Mouse (Mus musculus) large intestine, adult 2 months (tissue): ENCODE results near the gene Acer1. TPM values are rescaled to one million over a fixed set of nuclear protein-coding genes. Genes with fewer than 3 reads are reported as not detected.

Experiments
- DNase-seq: peaks from one replicate; pipeline ENCODE4 v3.0.0-alpha.2; 2012; ENCODE audit warnings: low read depth, low spot score
- WGBS: fragments of 180-500 bp; shearing (Covaris S2); methylation state at CpG from one replicate; pipeline ENCODE4 v1.1.7; 2018; 5-methylcytosine and 5-hydroxymethylcytosine counted together
- polyA plus RNA-seq: library from polyadenylated mRNA; depleted of rRNA; stranded (reverse); fragments of >200 nt; gene quantifications from 2 replicates; pipeline ENCODE4 v1.2.3, GENCODE M21; 2012; rRNA removed

Acer1 gene
- 13.3 and 19.9 TPM in 2 replicates for polyA plus RNA-seq

DNA sequence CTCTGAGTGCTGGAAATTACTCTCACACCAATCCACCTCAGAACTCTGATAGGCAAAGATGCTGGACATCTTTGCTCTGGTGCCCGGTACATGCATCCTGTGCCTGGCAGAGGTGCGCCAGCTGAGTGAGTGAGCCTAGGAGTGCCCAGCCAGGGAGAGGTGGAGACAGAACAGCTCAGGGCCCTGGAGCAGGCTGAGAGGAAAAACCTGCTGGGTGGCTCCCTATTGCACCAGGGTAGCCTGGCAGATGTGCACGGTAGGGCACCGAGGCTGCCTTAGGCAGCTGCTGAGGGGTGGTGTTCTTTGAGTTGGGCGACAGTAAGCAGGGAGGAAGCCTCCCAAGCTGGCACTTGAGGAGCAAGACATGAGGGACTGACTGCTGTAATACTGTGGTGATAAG lies at the start of gene Acer1:
Acer1 (minus strand) TSS at position 114 of the 400 bp plus-strand sequence.
- DNase-seq, result no peak
- 30% methylated on average over 5 of the region's 5 CpGs for WGBS

DNA sequence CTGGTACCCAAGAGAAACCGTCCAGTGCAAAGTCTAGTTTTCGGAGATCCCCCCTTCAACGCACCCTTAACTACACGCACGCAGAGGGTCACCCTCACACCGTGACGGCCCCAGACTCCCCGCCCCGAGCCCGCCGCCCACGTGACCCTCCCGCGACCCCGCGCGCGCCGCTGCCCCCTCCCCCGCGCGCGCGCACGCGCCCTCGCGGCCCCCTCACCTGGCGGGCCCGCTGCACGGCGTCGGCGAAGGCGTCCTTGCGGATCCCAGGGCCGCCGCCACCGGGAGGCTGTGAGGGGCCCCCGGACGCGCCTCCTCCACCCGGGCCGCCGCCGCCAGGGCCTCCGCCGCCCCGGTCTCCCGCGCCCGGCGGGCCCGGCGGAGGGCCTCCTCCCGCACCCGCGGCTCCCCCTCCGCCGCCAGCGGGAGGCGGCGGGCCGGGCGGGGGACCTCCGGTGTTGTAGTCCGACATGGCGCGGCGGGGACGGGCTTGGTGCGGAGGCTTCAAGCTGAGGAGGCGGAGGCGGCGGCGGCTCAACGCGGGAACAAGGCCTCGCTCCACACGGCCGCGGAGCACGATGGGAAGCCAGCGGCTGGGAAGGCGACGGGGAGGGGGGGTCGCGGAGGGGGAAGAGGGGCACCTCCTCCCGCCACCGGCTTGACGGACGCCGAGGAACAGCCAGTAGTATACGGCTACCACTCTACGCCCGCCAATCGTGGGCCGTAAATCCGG lies 49.2 kb upstream of the Acer1 start, which contains the start of gene Khsrp:
Khsrp (minus strand) TSS at position 592 of the 730 bp plus-strand sequence.
- WGBS, result 1% methylated on average over 97 of the region's 99 CpGs
- DNase-seq, result no peak

DNA sequence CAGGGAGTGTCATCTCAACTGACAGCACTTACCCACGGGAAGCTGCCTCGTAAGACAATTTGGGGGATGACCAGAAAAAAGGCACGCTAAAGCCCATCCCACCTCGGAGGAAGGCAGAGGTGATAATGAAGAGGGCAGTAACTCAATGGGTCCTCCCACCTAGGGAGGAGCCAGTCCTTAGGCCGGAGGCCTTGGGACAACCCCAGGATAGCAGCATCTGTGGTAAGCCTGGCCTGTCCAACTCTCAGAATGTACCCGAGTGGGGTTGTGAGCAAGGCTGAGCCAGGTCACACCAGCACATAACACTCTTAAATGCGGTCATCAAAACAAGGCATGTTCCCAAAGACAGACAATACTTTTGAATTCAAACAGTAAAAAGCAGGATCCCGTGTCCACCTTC lies 47.8 kb upstream of the Acer1 start:
- no peak for DNase-seq
- WGBS, result 13% methylated on average over 8 of the region's 8 CpGs

DNA sequence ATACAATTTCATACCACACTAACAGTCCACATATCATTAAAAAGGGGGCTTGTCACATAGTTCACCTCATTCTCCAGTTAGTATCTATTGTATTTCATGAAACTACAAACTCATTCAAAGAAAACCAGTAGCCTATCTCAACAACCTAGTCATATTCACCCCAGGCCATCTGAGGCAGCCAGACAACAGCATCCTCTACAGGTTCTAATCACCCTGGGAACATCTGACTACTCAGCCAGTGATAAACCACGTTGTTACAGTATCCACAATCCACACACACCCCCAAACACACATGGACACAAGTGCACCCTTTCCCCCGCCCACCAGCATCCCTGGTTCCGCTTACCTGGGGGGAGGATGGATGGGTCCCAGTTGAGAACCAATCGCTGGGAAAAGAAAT lies 45.5 kb upstream of the Acer1 start:
- WGBS, result 83% methylated on average over 4 of the region's 4 CpGs
- DNase-seq, result no peak

DNA sequence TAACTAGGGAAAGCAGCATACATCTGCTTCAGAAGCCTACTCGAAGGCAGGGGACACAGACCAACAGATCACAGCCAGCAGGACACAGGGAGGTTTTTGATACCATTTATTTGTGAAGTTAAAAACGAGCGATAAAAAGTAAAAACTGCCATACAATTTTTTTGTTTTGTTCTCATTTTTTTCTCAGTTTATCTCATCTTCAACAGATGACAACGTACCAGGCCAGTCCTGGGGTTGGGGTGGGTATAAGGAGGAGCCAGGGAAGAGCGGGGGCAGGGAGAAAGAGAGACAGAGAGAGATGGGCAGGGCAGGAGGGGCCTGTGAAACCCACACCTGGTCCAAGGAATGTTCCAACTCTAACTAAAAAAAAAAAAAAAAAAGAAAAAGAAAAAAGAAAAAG lies 39.0 kb upstream of the Acer1 start:
- no peak for DNase-seq
- WGBS, result 83% methylated on average over 5 of the region's 5 CpGs

DNA sequence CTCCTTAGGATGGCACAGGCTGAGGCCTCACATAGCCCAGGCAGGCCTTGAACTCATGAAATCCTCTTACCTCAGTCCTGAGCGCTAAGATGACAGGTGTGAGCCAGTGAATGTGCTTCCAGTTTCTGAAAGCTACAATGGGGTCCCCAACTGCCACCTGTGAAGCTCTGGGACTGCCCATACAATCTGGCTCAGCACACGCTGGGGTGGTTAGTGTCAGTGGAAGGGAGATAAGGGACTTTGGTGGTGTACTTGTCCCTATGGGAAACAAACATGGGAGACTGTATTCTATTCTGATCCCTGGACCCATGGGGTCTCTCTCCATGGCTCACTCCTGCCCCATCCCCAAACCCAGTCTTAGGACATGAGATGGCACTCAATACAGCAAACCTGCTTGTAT lies 37.8 kb upstream of the Acer1 start:
- no peak for DNase-seq
- 84% methylated on average over 2 of the region's 2 CpGs for WGBS

DNA sequence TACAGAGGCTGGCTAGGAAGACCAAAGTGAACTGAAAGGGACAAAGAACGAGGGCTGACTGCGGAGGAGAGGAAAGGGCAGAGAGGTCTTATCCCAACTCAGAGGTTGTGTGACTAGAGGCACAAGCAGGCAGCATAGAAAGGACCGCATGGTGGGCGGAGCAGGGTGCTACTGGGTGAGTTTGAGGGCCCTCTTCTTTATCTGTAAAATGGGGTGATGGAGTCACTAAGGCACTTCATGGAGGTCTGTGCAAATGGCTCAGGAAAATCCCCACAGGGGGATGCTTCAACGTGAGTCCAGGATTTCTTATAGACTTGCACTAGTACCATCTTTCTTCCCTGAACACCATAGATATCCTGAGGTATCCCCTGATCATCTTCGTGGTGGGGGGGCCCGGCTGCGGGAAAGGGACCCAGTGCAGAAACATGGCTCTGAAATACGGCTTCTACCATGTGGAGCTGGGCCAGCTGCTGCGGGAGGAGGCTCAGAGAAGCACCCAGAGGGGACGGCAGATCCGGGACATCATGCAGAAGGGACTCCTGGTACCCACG lies 30.4 kb upstream of the Acer1 start:
- no peak for DNase-seq
- WGBS, result 79% methylated on average over 13 of the region's 13 CpGs

DNA sequence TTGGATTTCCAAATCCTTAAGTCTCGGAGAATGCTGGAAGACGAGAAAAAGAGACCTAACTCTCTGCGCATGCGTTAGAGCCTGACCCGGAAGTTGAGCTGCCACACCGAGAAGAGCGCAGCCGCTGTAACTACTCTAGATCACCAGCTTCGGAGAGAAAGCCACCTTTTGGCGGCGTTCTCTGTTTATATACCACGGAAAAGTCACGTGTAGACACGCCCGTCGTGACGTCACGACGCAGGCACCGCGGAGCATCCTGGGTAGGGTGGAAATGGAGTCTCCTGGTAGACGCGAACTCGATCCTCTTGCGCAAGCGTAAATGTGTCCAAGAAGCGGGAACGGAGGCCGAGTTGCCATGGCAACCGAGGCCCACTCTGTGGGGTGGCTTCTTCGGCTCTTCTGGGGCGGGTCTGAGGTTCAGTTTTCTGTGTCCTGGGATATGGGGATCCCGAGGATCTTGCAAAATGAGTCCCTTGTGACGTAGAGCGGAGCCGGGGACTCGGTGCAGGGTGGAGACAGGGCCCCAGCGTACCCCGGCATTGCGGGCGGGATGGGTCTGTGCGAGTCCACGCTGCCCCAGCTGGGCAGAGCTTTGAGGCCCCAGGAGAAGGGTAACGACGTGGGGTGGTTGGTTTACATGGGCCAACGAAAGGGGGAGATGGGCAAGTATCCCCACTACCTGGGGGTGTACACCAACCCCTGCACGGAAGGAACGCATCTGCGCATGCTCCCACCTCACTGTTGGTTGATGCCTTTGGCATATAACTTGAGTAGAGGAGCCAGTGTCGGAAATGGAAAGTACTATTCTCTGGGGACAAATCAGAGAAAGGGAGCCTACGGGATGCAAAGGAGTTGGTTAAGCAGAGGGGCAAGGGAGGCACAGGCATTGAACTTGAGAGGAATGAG lies 29.6 kb upstream of the Acer1 start, which contains the start of the genes Gtf2f1 and Gm17949:
Gtf2f1 (minus strand) TSS at position 53 of the 906 bp plus-strand sequence.
Gm17949 (plus strand) TSS at position 234 of the 906 bp plus-strand sequence.
- under 1% methylated on average over 51 of the region's 51 CpGs for WGBS
- peak; percentile 87 for DNase-seq

DNA sequence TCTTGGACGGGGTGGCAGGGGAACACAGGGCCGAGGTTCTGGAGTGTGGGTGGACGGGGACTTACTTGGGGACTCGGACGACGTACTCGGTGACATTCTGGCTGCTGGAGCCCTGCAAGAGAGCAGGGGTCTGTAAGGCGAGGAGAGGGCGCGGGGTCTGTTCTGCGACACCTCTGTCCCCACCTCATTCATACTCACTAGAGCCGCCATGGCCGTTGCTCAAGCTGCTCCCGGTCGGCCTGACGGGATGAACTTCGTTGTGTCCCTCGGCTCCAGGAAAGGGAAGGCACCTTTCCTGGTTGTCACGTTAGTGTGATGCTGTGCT lies 28.9 kb upstream of the Acer1 start:
- no peak for DNase-seq

DNA sequence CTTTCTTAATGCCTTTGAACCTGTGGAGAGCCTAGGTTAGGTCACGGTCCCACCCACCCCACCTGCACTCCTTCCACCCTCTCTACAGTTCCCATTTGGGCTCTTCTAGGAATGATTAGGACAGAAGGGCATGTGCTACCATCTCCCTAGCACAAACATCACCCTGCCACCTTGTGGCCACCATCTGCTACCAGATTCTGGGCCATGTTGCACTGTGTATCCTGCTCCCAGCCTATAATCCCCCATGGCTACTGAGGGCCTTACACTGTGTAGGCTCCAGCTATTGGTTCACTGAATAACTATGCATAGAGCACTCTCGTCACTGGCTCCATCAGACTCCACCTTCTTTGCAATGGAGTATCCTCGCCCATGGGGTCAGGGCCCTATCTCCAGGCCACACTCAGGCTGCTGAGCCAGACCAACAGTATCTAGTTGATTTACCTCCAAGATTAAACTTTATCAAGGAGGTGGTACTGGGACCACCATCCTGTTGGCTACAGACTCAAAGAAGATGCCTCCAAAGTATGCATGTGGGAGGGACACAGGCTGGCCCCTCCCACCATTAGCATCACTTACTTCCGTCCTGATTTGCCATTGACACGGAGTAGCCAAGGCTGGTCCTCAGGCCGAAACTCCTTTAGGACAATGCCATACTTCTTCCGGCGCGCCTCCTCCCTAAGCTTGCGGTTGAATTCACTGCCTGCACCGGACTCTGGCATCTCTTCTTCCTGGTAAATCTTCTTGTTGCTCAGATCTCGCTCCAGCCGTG lies 25.4 kb upstream of the Acer1 start:
- DNase-seq, result no peak

More for the DNA sequence above, 28.9 kb upstream of the Acer1 start:
- under 1% methylated on average over 19 of the region's 19 CpGs for WGBS

DNA sequence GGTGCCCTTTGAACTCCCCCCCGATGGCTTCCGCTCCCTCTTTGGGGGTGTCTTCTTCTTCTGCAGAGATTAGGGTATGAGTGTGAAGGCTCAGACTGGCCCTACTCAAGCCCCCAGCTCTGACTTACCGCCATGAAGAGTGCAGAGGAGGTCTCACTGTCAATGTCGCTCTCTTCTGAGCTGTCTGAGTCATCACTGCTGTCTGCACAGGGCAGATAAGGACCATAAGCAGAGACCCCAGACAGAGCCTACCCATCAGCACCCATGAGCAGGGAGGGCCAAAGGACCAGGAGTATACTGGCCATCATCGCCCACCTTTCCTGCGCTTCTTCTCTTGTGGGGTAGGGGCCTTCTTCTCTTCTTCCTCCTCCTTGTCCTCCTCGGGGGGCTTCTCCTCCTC lies 22.1 kb upstream of the Acer1 start:
- WGBS, result 88% methylated on average over 7 of the region's 7 CpGs
- no peak for DNase-seq

More for the DNA sequence above, 25.4 kb upstream of the Acer1 start:
- WGBS, result 91% methylated on average over 13 of the region's 13 CpGs

DNA sequence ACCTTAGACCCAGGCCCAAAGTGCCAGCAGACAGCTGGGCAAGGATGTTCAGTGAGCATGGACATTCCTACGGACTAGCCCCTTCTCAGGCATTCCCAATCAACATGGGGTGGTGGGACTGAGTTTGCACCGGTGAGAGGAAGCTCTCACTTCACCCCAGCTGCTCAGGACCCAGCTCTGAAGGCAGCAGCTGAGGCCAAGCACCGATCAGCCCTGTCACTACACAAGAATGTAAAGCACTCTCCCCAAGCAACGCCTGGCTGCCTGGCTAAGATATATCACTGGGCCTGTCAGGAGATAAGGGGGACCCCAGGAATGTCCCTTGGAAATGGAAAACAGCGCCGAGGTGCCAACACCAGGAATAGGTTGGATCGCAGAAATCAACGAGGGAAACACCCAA lies 19.3 kb upstream of the Acer1 start:
- DNase-seq, result no peak
- 67% methylated on average over 8 of the region's 8 CpGs for WGBS

DNA sequence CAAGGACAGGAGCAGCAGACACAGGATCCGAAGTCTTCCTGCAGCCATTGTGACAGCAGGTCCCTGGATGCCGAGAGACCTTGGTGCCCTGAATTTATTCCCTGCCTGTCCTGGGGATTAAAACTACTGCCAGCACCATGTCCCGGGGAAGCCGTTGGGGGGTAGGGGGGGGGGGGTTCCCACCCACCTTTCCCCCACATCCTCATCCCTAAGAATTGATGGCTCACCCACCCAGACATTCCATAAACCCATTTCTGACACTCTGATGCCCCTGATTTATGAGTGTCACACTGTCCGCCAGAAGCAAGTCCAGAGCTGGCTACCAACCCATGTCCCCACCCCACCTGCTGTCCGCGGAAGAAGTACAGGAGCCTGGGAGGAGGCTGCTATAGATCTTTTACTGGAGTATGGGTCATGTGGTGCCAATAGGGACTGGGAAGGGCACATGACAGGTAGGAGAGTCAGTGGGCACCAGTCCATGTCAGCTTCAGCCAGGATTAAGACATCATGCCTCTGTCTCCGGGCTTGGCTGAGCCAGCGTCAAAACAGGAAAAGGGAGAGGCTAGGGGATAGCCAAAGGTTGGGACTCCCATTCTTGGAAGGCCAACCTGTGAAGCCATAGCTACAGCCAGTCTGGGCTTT lies 18.2 kb upstream of the Acer1 start, which contains the start of gene Pspn:
Pspn (minus strand) TSS at position 51 of the 642 bp plus-strand sequence.
- WGBS, result 67% methylated on average over 9 of the region's 9 CpGs
- DNase-seq, result no peak

DNA sequence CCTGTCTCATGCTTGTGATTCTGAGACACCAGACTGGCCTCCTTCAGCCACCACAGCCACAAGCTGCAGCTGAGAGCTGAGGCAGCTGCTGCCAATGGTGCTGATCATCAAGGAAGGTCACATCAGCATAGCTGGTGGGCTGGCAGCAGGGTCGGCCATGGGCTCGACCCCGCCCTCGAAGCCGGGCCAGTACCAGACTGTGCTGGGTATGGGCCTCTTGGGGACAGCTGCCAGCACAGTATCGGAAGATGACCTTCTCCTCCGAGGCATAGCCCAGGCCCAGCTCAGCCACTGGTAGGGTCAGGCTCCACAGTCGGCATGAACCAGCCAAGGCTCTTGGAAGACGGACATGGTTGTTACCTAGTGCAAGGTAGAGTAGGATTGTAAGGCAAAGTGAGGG lies 17.5 kb upstream of the Acer1 start:
- WGBS, result 93% methylated on average over 9 of the region's 9 CpGs

DNA sequence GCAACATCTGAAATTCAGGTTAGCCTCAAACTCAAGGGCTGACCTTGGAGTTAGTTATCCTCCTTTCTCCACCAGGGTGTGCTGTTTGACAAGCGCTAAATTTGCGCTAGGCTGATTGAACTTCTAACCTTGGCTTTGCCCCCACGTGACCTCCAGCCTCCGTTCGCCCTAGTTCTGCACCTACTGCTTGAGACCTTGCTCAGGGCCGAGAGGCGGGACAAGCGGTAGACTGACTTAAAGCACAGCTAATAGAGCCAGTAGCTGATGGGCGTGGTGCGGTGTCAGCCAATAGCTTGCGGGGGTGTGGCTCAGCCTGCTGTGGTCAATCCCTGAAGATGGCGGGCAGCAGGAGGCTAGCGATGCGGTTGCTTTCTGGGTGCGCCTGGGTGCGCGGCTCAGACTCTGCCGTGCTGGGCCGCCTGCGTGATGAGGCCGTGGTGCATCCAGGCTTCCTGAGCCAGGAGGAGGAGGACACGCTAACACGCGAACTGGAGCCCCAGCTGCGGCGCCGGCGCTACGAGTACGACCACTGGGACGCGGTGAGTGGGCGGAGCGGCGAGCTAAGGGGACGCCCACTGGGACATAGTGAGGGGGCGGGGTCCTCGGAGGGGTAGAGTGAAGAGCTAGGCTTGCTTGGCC lies 15.2 kb upstream of the Acer1 start, which contains the start of gene Alkbh7:
Alkbh7 (plus strand) TSS at position 311 of the 639 bp plus-strand sequence.
- under 1% methylated on average over 38 of the region's 38 CpGs for WGBS

More for the DNA sequence above, 17.5 kb upstream of the Acer1 start:
- DNase-seq, result no peak

DNA sequence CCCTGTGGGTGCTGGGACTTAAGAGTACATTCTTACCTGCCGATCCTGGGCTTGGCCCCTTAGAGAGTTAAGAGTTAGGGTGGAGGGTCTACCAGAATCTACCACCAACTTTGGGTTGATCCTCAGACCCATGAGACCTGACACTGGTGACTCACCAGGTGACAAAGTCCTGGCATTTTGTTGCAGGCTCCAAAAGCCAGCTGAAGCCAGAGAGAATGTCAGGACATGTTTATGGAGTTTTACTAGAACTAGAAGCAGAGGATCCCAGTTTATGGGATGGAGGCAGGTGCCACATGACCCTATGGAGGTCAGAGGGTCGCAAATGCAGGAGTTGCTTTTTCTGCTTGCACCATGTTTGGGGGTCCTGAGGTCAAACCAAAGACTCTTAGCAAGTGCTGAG lies 14.6 kb upstream of the Acer1 start:
- 53% methylated on average over 2 of the region's 2 CpGs for WGBS
- no peak for DNase-seq

More for the DNA sequence above, 15.2 kb upstream of the Acer1 start, which contains the start of gene Alkbh7:
- peak; percentile 93 for DNase-seq

DNA sequence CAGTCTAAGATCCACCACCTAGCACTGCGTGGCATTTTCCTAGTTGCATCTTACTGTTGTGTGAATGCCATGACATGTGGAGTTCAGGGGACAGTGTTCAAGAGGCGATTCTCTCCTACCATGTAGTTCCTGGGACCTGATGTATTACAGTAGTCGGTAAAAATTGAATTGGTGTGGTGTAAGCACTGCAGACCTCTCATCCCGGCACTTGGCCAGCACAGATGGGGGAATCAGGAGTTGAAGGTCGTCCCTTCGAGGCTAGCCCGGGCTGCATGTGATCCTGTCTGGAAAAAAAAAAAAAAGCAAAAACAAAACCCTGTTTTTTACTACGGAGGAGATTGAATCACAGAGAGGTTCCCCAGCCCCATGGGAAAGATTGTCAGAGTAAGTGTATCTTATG lies 13.1 kb upstream of the Acer1 start:
- WGBS, result 84% methylated on average over 8 of the region's 8 CpGs

DNA sequence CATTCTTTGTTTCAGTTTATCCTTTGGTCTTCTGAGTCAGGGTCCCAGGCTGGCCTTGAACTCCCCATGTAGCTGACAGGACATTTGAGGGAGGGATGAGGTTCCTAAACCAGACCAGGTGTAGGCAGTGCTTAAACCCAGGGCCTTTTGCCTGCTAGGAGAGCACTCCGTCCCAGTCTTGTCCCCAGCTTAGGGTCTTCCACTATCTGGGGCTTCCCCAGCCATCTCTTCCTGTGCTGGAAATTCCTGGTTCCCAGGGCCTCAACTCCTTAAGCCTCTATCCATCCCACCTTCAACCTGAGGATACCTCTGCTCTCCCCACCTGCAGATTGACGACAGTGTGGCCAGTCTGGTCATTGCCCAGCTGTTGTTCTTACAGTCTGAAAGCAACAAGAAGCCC lies 9.0 kb upstream of the Acer1 start:
- WGBS, result 58% methylated on average over 2 of the region's 2 CpGs
- DNase-seq, result no peak

More for the DNA sequence above, 13.1 kb upstream of the Acer1 start:
- no peak for DNase-seq
